Mouse (Mus musculus): Measurements from ENCODE around the gene Rexo2. TPM values are rescaled to one million over a fixed set of nuclear protein-coding genes. Genes with fewer than 3 reads are reported as not detected.
"Not testable (repeated sequence)": the region's sequence is repeated elsewhere in the genome, so short reads cannot be mapped to it uniquely, and the experiment has no call there.

Rexo2 gene
- total RNA-seq, 2 experiments from 2014 or later: 92.2 to 105 TPM

DNA sequence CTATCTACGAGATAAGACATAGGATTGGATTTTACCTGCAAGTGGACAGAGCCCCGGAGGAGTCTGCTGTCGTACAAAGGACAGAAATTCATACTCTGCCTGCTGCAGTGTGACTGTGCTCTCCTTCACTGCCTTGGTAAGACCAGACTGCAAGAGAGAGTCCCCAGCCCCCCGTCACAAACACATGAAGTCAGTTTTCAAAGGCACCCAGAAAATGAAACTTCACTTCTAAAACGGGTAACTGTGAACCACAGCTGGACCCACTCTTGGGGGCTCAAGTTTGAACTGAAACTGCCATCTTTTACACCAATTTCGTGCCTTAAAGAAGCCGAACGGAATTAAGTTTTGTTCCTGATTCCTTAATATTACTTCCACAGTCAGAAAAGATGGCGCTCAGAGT, 6.1 kb downstream of the Rexo2 start:
- intact Hi-C loops (cut with DNase I): no loop called here
- no peak for DNase-seq

DNA sequence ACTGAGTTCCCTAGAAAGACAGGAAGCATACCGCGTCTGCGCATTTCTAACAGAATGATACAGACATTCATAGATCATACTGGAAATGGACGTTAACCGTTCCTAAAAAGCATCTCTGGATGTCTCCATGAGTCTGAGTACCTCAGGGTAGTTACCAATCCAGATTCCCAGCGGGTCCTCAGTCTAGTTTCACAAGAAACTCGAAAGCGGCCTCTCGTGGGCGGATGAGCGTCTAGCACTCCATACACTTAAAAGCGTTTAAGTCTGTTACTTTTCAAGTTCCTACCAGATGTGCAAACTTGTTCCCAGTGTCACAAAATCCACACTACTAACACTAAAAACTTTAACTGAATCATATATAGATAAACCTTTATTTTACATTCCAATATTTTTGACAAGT, 7.3 kb downstream of the Rexo2 start:
- no peak for DNase-seq
- intact Hi-C loops (cut with DNase I): no loop called here

GRCm38 (mm10) chr9:48472441-48473025, 7.9 kb downstream of the Rexo2 start:
- DNase-seq: no peak
- intact Hi-C loops (cut with DNase I): no loop called here

DNA sequence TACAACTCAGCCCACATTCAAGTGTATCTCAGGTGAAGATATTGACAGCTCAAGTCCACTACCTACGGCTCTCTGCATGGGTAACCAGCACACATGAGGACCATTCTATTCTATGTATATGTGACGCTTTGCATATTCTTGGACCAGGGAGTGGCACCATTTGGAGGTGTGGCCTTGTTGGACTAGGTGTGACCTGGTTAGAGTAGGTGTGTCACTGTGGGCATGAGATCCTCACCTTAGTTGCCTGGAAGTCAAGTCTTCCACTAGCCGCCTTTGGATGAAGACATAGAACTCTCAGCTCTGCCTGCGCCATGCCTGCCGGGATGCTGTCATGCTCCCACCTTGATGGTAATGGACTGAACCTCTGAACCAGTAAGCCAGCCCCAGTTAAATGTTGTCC, 13.0 kb downstream of the Rexo2 start:
- not testable (repeated sequence) for DNase-seq
- intact Hi-C loops (cut with DNase I): loop anchor here (5.0 kb wide), 1 partner anchor 90 kb away; no protein-coding TSS in a partner anchor

DNA sequence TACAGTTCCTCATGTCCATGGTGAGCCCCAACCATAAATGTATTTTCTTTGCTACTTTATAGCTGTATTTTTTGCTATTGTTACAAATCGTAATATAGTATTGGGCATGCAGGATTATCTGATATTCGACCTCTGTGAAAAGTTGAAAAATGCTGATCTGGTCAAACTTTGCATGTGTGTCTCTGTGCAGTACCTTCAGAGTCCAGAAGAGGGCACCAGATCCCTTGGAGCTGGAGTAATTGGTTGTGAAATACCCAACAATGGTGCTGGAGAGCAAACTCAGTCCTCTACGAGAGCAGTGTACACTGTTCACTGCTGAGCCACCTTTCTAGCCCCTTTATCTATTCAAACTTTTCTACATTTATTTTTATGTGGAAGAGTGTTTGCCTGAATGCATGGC, 13.6 kb downstream of the Rexo2 start:
- intact Hi-C loops (cut with DNase I): loop anchor here (5.0 kb wide), 1 partner anchor 90 kb away; no protein-coding TSS in a partner anchor
- DNase-seq: peak; percentile 51

- intact Hi-C loops (cut with DNase I): loop anchor here (5.0 kb wide), 1 partner anchor 92 kb away; no protein-coding TSS in a partner anchor
- no peak for DNase-seq
Measured at GRCm38 (mm10) chr9:48465671-48466070, 14.8 kb downstream of the Rexo2 start.

DNA sequence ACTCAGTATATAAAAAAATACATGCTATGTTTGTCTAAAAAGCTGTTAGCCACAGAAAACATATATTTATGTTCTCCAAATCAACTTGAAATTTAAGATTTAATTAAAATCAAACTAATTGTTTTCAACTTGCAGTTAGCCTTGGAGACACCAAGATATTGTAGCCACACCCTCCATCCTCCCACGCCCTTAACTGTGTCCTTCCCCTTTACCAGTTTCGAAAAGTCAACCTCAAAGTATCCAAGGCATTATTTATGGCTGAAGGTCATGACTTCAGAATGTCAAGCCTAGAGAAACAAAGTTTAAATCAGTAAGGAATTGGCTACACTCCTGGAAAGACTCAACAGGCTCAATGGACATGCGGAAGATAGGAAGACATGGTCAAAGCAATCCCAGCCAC, 18.9 kb downstream of the Rexo2 start:
- DNase-seq: no peak
- intact Hi-C loops (cut with DNase I): loop anchor here (5.0 kb wide), 1 partner anchor 194 kb away; no protein-coding TSS in a partner anchor

GRCm38 (mm10) chr9:48460720-48461119, 19.7 kb downstream of the Rexo2 start:
- no peak for DNase-seq
- intact Hi-C loops (cut with DNase I): loop anchor here (5.0 kb wide), 1 partner anchor 193 kb away; no protein-coding TSS in a partner anchor

- intact Hi-C loops (cut with DNase I): no loop called here
- no peak for DNase-seq
Measured at GRCm38 (mm10) chr9:48459391-48459790, 21.0 kb downstream of the Rexo2 start.

DNA sequence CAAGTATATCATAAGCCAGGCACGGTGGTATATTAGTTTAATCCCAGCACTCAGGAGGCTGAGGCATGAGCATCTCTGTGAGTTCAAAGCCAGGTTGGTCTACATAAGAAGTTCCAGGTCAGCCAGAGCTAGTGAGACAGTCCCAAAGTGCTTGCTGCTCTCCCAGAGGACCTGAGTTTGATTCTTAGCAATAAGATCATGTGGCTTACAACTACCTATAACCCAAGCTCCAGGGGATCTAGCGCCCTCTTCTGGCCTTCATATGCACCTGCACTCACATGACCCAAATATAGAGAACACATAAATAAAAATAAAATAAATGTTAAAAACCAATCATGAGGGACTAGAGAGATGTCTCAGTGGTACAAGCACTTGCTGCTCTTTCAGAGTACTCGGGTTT, 21.5 kb downstream of the Rexo2 start:
- DNase-seq: no peak
- intact Hi-C loops (cut with DNase I): no loop called here

- intact Hi-C loops (cut with DNase I): no loop called here
- no peak for DNase-seq
Measured at GRCm38 (mm10) chr9:48455961-48456360, 24.5 kb downstream of the Rexo2 start.

DNA sequence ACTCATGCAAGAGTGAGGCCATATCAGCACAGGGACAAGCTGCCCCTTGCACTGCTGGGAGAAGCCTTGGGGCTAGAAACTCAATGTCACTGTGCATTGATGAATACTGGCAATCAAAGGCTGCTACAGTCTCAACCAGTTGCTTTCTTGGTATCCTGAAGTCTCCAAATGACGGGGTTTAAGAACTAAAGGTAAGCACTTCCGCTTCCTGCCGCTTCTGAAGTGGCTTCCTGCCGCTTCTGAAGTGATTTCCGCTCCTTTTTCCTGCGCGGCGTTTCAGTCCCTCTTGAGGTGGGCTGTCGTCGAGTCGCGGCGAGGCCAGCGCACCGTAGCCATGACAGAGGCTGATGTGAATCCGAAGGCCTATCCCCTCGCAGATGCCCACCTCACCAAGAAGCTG, 30.4 kb downstream of the Rexo2 start:
- intact Hi-C loops (cut with DNase I): no loop called here
- no peak for DNase-seq

DNA sequence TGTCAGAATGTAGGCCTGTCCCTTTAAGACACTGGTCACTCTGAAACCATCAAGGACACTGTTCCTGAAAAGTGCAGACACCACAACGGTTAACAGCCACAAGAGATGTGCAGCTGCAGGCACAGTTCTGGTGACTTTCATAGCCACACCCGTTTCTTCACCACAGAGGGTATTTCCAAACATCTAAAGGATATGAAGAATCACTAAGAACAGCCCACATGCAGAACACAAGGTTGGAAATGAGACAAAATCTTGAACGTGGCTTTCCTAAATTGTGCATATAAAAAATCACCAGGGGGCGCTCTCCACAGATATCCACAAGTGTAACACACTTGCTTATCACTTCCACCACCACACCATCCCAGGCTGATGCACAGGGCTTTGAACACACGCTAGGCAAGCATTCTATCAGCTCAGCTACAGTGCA, 32.6 kb downstream of the Rexo2 start:
- peak; percentile 13 for DNase-seq
- intact Hi-C loops (cut with DNase I): no loop called here

DNA sequence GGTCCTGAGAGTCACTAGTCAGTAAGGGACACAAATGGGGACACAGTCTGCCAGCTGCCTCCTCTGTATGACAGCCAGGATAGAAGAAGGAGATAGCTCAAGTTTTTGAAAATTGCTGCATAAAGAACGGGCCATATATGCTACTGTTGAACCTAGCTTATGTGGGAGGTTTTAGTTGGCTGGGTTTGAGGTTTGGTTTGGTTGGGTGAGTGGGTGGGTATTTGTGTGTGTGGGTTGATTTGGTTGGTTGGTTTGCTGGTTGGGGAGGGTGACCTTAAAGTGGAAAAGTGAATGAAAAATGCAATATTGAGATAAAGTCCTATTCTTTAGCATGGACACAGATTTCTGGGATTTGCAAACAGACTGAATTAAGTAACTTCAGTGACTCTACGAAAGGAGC, 35.6 kb downstream of the Rexo2 start:
- DNase-seq: no peak
- intact Hi-C loops (cut with DNase I): no loop called here

DNA sequence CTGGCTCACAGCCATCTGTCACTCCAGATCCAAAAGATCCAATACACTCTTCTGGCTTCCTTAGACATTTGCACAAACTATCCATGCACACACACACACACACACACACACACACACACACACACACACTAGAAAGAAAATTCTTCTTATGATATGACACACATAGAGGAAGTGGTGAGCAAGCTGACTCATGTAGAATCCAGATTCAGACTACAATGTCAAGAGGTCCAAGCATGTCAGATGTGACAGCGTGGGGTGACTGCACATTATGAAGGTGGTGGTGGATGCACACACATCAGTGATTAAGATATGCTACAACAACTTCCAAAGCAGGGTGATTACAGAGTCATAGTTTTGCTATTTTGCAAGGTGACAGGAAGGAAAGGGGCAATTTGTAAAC, 36.5 kb downstream of the Rexo2 start:
- intact Hi-C loops (cut with DNase I): no loop called here
- DNase-seq: no peak

DNA sequence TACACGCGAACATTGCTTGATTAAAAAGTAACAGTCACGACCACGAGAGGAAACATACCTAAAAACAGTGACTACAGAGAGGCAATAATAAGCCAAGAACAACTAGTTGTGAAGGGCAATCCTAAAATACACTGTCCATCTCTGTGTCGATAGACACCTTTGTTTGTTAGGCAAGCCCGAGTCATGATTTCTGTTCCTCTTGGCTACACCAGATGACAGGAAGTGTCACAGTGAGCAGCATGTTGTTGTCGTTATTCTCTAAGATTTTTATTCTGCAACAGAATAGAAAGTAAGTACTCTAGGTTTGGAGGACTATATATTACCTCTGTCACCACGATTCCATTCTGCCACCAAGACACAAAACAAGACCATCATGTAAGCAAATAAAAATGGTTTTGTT, 48.0 kb downstream of the Rexo2 start:
- DNase-seq: no peak
- intact Hi-C loops (cut with DNase I): no loop called here

GRCm38 (mm10) chr9:48427176-48427575, 53.2 kb downstream of the Rexo2 start:
- no peak for DNase-seq
- intact Hi-C loops (cut with DNase I): no loop called here

DNA sequence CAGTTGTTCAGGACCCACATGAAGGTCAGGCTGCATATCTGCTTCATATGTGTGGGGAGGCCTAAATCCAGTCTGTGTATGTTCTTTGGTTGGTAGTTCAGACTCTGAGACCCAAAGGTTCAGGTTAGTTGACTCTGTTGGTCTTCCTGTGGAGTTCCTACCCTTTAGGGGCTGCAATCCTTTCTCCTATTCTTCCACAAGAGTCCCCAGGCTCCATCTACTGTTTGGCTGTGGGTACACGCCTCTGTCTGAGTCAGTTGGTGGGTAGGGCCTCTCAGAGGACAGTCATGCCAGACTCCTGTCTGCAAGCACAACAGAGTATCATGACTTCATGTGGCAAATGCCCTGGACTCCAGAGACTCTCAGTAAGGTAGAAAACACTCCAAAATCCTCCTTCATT, 57.2 kb downstream of the Rexo2 start:
- intact Hi-C loops (cut with DNase I): no loop called here
- DNase-seq: no peak

DNA sequence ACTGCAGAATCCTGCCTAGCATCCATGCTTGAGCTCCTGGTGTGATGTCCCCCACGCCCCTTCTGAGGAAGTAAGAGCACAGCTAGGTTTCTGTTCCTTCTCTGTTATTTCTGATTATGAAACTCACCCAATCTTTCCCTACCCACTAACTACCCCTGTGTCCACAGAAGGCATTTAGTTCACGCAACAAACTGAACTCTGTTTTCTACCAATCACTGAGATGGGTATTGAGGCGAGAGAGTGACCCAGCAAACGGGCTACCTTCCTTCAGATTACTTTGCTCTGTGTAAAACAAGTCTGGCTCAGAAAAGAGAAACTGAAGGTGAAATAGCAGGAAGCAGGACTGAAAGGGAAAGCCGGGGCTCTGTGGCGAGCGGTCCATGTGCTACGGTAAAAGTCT, 58.0 kb downstream of the Rexo2 start:
- DNase-seq: no peak
- intact Hi-C loops (cut with DNase I): no loop called here

DNA sequence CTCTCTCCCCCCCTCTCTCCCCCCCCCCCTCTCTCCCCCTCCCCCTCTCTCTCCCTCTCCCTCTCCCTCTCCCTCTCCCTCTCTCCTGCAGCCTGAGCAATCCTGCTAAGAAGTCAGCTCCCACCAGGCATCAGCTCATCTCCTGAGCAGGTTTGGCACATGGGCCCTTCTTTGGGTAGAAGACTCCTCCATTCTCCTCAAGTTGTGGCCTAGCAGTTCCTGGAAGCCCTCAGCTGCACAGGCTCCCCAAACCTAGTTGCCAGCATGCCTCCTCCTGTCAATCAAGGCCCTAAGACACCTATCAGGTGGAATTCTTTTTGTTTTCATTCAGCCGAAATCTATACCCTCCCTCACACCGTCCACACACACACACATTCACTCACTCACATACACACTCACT, 58.9 kb downstream of the Rexo2 start:
- intact Hi-C loops (cut with DNase I): no loop called here
- no peak for DNase-seq

GRCm38 (mm10) chr9:48421029-48421428, 59.4 kb downstream of the Rexo2 start:
- intact Hi-C loops (cut with DNase I): no loop called here
- no peak for DNase-seq

GRCm38 (mm10) chr9:48420437-48420836, 60.0 kb downstream of the Rexo2 start:
- intact Hi-C loops (cut with DNase I): no loop called here
- no peak for DNase-seq

DNA sequence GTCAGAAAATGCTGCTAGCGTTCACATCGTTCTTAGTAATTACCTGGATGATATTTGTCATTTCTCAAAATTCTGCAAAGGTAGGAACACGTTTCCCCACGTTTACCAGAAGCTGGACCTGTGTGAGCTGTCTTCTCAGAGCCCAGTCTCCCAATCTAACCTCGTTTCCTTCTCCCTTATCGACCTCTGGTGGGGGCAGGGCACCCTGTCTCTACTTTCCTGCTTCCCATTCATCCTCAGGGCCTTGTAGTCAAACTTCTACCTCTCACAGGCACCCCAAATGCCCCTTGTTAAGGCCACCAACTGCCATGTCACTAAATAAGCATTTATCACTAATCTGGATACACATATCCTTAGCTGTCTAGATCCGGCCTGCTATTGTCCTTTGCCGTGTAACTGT, 61.6 kb downstream of the Rexo2 start:
- no peak for DNase-seq
- intact Hi-C loops (cut with DNase I): no loop called here

Data from left cerebral cortex, postnatal 4 days (tissue).